Mouse (Mus musculus): ENCODE measurements around the gene Syne1.

GRCm38 (mm10) chr10:4971156-4971555 lies 580.1 kb downstream of the Syne1 start:
- no peak for TF ChIP-seq EP300 (IDR thresholded peaks at IDR 0.05; ENCODE audit: insufficient read depth, low read depth, low read length)
- TF ChIP-seq CTCF (IDR thresholded peaks at IDR 0.05), result no peak
- TF ChIP-seq POLR2A (IDR thresholded peaks at IDR 0.05; ENCODE audit: insufficient read depth, low read depth, low read length), result no peak
